Mouse (Mus musculus) forebrain, embryonic 15.5 days (tissue): ENCODE results near the gene Rab21. TPM values are rescaled to one million over a fixed set of nuclear protein-coding genes. Genes with fewer than 3 reads are reported as not detected.

Source experiments
- ATAC-seq: fragments of 200-750 bp; cut with Nextera tagmentation; replicated peaks from 2 replicates; pipeline ENCODE4 v1.8.0; 2017; ENCODE audit warnings: mild to moderate bottlenecking, moderate TSS enrichment, moderate library complexity
- H3K27ac ChIP-seq: fragments of 300-500 bp; sonication (generic); replicated peaks from 2 replicates; pipeline ENCODE4 v1.5.1; 2015; ENCODE audit warnings: mild to moderate bottlenecking, inconsistent platforms
- H3K27me3 ChIP-seq: fragments of 300-500 bp; sonication (generic); 2 replicates; pipeline ENCODE4 v1.6.1; 2015; ENCODE audit warnings: inconsistent platforms
- H3K36me3 ChIP-seq: fragments of 300-500 bp; sonication (generic); 2 replicates; pipeline ENCODE4 v1.6.1; 2015; ENCODE audit warnings: mild to moderate bottlenecking, inconsistent platforms
- H3K4me1 ChIP-seq: fragments of 300-500 bp; sonication (generic); 2 replicates; pipeline ENCODE4 v1.6.1; 2015; ENCODE audit warnings: inconsistent platforms
- H3K4me2 ChIP-seq: fragments of 300-500 bp; sonication (generic); replicated peaks from 2 replicates; pipeline ENCODE4 v1.6.1; 2015; ENCODE audit warnings: mild to moderate bottlenecking, inconsistent platforms
- H3K4me3 ChIP-seq: fragments of 300-500 bp; sonication (generic); 2 replicates; pipeline ENCODE4 v1.5.1; 2015; ENCODE audit warnings: mild to moderate bottlenecking, inconsistent platforms
- H3K9ac ChIP-seq: fragments of 300-500 bp; sonication (generic); replicated peaks from 2 replicates; pipeline ENCODE4 v1.6.1; 2015; ENCODE audit warnings: mild to moderate bottlenecking, inconsistent platforms
- H3K9me3 ChIP-seq: fragments of 300-500 bp; sonication (generic); 2 replicates; pipeline ENCODE4 v1.6.1; 2016; ENCODE audit warnings: inconsistent platforms
- WGBS: fragments of 180-500 bp; shearing (Covaris S2); methylation state at CpG from one replicate; pipeline ENCODE4 v1.1.7; 2015; ENCODE audit warnings: mixed read lengths; 5-methylcytosine and 5-hydroxymethylcytosine counted together
- polyA plus RNA-seq: library from polyadenylated mRNA; unstranded; fragments of >200 nt; fragmentation: Nextera tagmentation; extraction: Ambion mirVana; gene quantifications from 2 replicates; pipeline ENCODE4 v1.2.1, GENCODE M21; 2015

Rab21 gene
- polyA plus RNA-seq, 1 experiment from 2014 or later: 5.6 TPM

DNA sequence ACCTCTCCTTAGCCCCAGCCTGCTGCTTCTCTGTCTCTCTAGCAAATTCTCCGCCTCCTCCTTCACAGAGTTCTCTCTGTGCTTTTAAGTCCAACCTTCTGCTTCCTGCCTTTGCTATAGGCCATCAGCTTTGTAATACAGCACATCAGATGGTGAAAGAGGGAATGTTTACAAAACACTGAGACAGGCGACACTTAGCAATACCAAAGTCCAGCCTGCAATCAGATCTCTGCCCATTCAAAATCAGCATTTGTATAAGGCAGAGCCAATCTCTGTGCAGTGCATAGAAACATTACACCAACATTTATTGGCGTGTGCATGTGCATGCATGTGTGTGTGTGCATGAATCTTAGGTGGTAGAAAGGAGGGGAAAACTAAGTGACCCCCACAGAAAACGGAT, 77.5 kb downstream of the Rab21 start:
- no peak overlapping the region for H3K9ac ChIP-seq
- H3K9me3 ChIP-seq: no peaks in the 10 kb centered on the region
- no peak overlapping the region for H3K4me3 ChIP-seq
- WGBS: 96% methylated on average over 4 of the region's 4 CpGs
- H3K4me2 ChIP-seq: no peak overlapping the region
- H3K27ac ChIP-seq: no peak overlapping the region
- H3K4me1 ChIP-seq: no peaks in the 10 kb centered on the region
- H3K27me3 ChIP-seq: no peaks in the 10 kb centered on the region
- H3K36me3 ChIP-seq: peaks cover 30% of the 10 kb centered on the region
- ATAC-seq: no peak

Other genes starting within 250 kb of the Rab21 start
- 0.11 and 0.33 TPM in 2 replicates for gene Tph2, start 130.6 kb downstream of the Rab21 start, polyA plus RNA-seq
- 40.7 and 42.1 TPM in 2 replicates for gene Tbc1d15, start 64.1 kb downstream of the Rab21 start, polyA plus RNA-seq
- gene Tmem19, start 46.9 kb upstream of the Rab21 start, polyA plus RNA-seq: 38.8 and 40.5 TPM in 2 replicates
- 29.4 and 33.3 TPM in 2 replicates for gene Thap2, start 68.8 kb upstream of the Rab21 start, polyA plus RNA-seq
- gene Zfc3h1, start 69.4 kb upstream of the Rab21 start, polyA plus RNA-seq: 17.2 and 18.6 TPM in 2 replicates